Mouse (Mus musculus) CH12.LX (cell line): ENCODE results near the gene Unc119b. TPM values are rescaled to one million over a fixed set of nuclear protein-coding genes. Genes with fewer than 3 reads are reported as not detected.

Experiments
- DNase-seq: peaks from one replicate; pipeline ENCODE4 v3.0.0-alpha.2; 2013; ENCODE audit errors: extremely low read depth
- H3K27ac ChIP-seq: 2 replicates; pipeline ENCODE4 v1.5.1; 2012; ENCODE audit warnings: low read depth, mild to moderate bottlenecking, control low read depth, moderate library complexity; ENCODE audit not compliant: insufficient read depth
- H3K27me3 ChIP-seq: replicated peaks from 2 replicates; pipeline ENCODE3; 2012; ENCODE audit warnings: inconsistent platforms
- H3K36me3 ChIP-seq, 2 experiments: replicated peaks in 1 of 2; 2 replicates each; pipeline versions ENCODE3 to v1.6.1; 2012; ENCODE audit warnings: inconsistent platforms in 1 of 2, low read length in 1 of 2, mild to moderate bottlenecking in 1 of 2, mixed read lengths in 1 of 2, moderate library complexity in 1 of 2; ENCODE audit not compliant: control insufficient read depth in 1 of 2, insufficient read depth in 1 of 2
- H3K4me1 ChIP-seq, 2 experiments: 2 replicates each; pipeline ENCODE4 v1.6.1; 2012; ENCODE audit warnings: inconsistent platforms in 1 of 2, moderate library complexity in 1 of 2; ENCODE audit not compliant: insufficient read depth in 2 of 2, control insufficient read depth in 1 of 2
- H3K4me2 ChIP-seq: 2 replicates; pipeline ENCODE4 v1.6.1; 2012; ENCODE audit warnings: low read depth, mild to moderate bottlenecking, control low read depth; ENCODE audit not compliant: poor library complexity, insufficient read depth, severe bottlenecking
- H3K4me3 ChIP-seq, 3 experiments: fragments of 150-350 bp in 1 of 3; sonication (generic) in 1 of 3; replicated peaks in 1 of 3; 2 replicates each; pipeline versions ENCODE3 to v1.5.1; 2011 to 2012; ENCODE audit warnings: low read depth in 2 of 3, low read length in 2 of 3, mild to moderate bottlenecking in 2 of 3, moderate library complexity in 2 of 3, control low read depth in 1 of 3, improper control_type of control experiment in 1 of 3, inconsistent platforms in 1 of 3, mixed read lengths in 1 of 3; ENCODE audit not compliant: poor library complexity in 1 of 3
- H3K79me2 ChIP-seq: replicated peaks from 2 replicates; pipeline ENCODE4 v1.6.1; 2012; ENCODE audit warnings: mild to moderate bottlenecking, moderate library complexity; ENCODE audit not compliant: control insufficient read depth, poor library complexity, insufficient read depth, severe bottlenecking; ENCODE audit errors: extremely low read depth
- H3K9ac ChIP-seq: 2 replicates; pipeline ENCODE4 v1.6.1; 2012; ENCODE audit warnings: low read depth, mild to moderate bottlenecking, control low read depth, moderate library complexity; ENCODE audit not compliant: insufficient read depth
- H3K9me3 ChIP-seq: replicated peaks from 2 replicates; pipeline ENCODE3; 2012; ENCODE audit warnings: low read length, inconsistent platforms, mixed read lengths
- CTCF ChIP-seq, 2 experiments: IDR thresholded peaks in 1 of 2; conservative IDR thresholded peaks in 1 of 2; 2 replicates each; pipeline ENCODE4 v1.5.1; 2011 to 2012; ENCODE audit warnings: low read depth in 2 of 2, low read length in 2 of 2, improper control_type of control experiment in 1 of 2, inconsistent platforms in 1 of 2, mild to moderate bottlenecking in 1 of 2, moderate library complexity in 1 of 2
- E2F4 ChIP-seq: IDR thresholded peaks from 2 replicates; pipeline ENCODE4 v1.6.1; 2011; ENCODE audit warnings: low read depth, low read length, improper control_type of control experiment; ENCODE audit not compliant: insufficient replicate concordance
- EP300 ChIP-seq: IDR thresholded peaks from 2 replicates; pipeline ENCODE4 v1.6.1; 2011; ENCODE audit warnings: low read length, improper control_type of control experiment
- ETS1 ChIP-seq: conservative IDR thresholded peaks from 2 replicates; pipeline ENCODE4 v1.6.1; 2012; ENCODE audit warnings: low read depth, mild to moderate bottlenecking, inconsistent platforms, low read length, improper control_type of control experiment, moderate library complexity
- GABPA ChIP-seq: IDR thresholded peaks from 2 replicates; pipeline ENCODE4 v1.6.1; 2012; ENCODE audit warnings: low read depth, low read length, improper control_type of control experiment, inconsistent platforms; ENCODE audit not compliant: insufficient replicate concordance
- IRF4 ChIP-seq: IDR thresholded peaks from 2 replicates; pipeline ENCODE4 v1.6.1; 2014; ENCODE audit warnings: low read depth, mild to moderate bottlenecking, inconsistent platforms, low read length, improper control_type of control experiment
- KAT2A ChIP-seq: IDR thresholded peaks from 2 replicates; pipeline ENCODE4 v1.6.1; 2012; ENCODE audit warnings: low read length, improper control_type of control experiment, inconsistent platforms; ENCODE audit not compliant: insufficient replicate concordance
- MAFK ChIP-seq: IDR thresholded peaks from 2 replicates; pipeline ENCODE4 v1.6.1; 2011; ENCODE audit warnings: low read length, improper control_type of control experiment; ENCODE audit not compliant: insufficient replicate concordance
- MAX ChIP-seq: IDR thresholded peaks from 2 replicates; pipeline ENCODE4 v1.6.1; 2011; ENCODE audit warnings: low read length, improper control_type of control experiment
- MEF2A ChIP-seq: IDR thresholded peaks from 2 replicates; pipeline ENCODE4 v1.6.1; 2014; ENCODE audit warnings: low read depth, mild to moderate bottlenecking, inconsistent platforms, low read length, improper control_type of control experiment, borderline replicate concordance
- NELFE ChIP-seq: IDR thresholded peaks from 2 replicates; pipeline ENCODE4 v1.6.1; 2011; ENCODE audit warnings: low read depth, low read length, improper control_type of control experiment
- PAX5 ChIP-seq: IDR thresholded peaks from 2 replicates; pipeline ENCODE4 v1.6.1; 2012; ENCODE audit warnings: low read length, inconsistent platforms, mixed read lengths
- POLR2A ChIP-seq: IDR thresholded peaks from 2 replicates; pipeline ENCODE4 v1.6.1; 2011; ENCODE audit warnings: low read depth, mild to moderate bottlenecking, improper control_type of control experiment, low read length
- RCOR1 ChIP-seq: conservative IDR thresholded peaks from 2 replicates; pipeline ENCODE4 v1.6.1; 2012; ENCODE audit warnings: low read depth, mild to moderate bottlenecking, inconsistent platforms, low read length, improper control_type of control experiment
- TBP ChIP-seq: conservative IDR thresholded peaks from 2 replicates; pipeline ENCODE4 v1.6.1; 2011; ENCODE audit warnings: low read depth, low read length, improper control_type of control experiment
- TCF12 ChIP-seq: IDR thresholded peaks from 2 replicates; pipeline ENCODE4 v1.6.1; 2014; ENCODE audit warnings: low read depth, mild to moderate bottlenecking, inconsistent platforms, low read length, improper control_type of control experiment
- UBTF ChIP-seq: IDR thresholded peaks from 2 replicates; pipeline ENCODE4 v1.6.1; 2012; ENCODE audit warnings: low read depth, mild to moderate bottlenecking, inconsistent platforms, low read length, improper control_type of control experiment, moderate library complexity
- USF2 ChIP-seq: conservative IDR thresholded peaks from 2 replicates; pipeline ENCODE4 v1.6.1; 2011; ENCODE audit warnings: low read depth, low read length, improper control_type of control experiment
- ZMIZ1 ChIP-seq: IDR thresholded peaks from 2 replicates; pipeline ENCODE4 v1.6.1; 2012; ENCODE audit warnings: low read depth, mild to moderate bottlenecking, inconsistent platforms, low read length, improper control_type of control experiment
- dilution Hi-C: fragments of 300-500 bp; cut with MboI; formaldehyde crosslinking; loops from 2 replicates; pipeline ENCODE4 v1.14.3; 2020; ENCODE audit warnings: low sequenced_read_pairs; ENCODE audit not compliant: extremely low pct_unique_long_range_greater_than_20kb, extremely low pct_ligation_motif_present
- in situ Hi-C: fragments of 300-500 bp; cut with MboI; formaldehyde crosslinking; loops from 3 replicates; pipeline ENCODE4 v1.14.3; 2019; ENCODE audit warnings: low sequenced_read_pairs, low pct_ligation_motif_present, low pct_unique_long_range_greater_than_20kb, mixed read lengths
- polyA plus RNA-seq: library from polyadenylated mRNA; unstranded; fragments of >175 nt; gene quantifications from 2 replicates; pipeline ENCODE4 v1.2.1, GENCODE M21; 2012; ENCODE audit warnings: low read depth; ENCODE audit not compliant: insufficient read length
- total RNA-seq, 2 experiments: library from RNA; depleted of rRNA; stranded (reverse); fragments of 300-350 nt in 1 of 2; fragments of >200 nt in 1 of 2; gene quantifications; 2 replicates each; pipeline ENCODE4 v1.2.3; 2012 to 2014

Unc119b gene
- total and polyA plus RNA-seq, 3 experiments = 13.3 to 22.6 (median 18.4) TPM

DNA sequence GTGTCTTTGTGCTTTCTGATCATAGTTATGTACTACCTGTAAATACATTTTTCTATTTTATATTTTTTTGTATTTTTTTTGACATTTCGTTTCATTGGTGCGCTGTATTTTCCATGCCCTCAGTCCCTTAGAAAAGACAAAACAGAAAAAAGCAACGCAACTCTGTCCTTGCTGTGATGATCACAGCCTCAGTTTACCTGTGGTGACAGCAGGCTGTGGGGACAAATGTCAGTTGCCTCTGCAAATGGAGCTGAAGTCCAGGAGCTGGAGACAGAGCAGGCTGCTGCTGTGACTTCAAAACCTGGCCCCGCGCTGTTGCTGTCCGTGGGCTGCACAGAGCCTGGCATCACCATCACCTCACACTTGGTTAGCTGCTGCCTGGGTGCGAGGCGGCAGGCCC, 36.6 kb downstream of the Unc119b start, which contains the start of gene Gm10401:
Gm10401 (minus strand) TSS at position 101 of the 400 bp plus-strand sequence.
- in situ Hi-C loops = no loop called here
- Histone ChIP-seq H3K4me3 (no peak within 1 kb of the TSS), H3K4me1 (no peaks in the 10 kb centered on the region), H3K4me2 (no peak within 1 kb of the TSS), H3K79me2 (no peaks in the 10 kb centered on the region), H3K27me3 (no peaks in the 10 kb centered on the region), H3K9ac (no peak within 1 kb of the TSS), H3K9me3 (no peaks in the 10 kb centered on the region), H3K36me3 (peaks cover 47 to 85% of the 10 kb centered on the region in 2 experiments), H3K27ac (no peak within 1 kb of the TSS)
- dilution Hi-C loops = no loop called here
- no peak for TF ChIP-seq PAX5
- no peak for TF ChIP-seq POLR2A
- no peak for TF ChIP-seq TCF12
- no peak for TF ChIP-seq MAX
- TF ChIP-seq MEF2A = no peak
- DNase-seq = no peak

DNA sequence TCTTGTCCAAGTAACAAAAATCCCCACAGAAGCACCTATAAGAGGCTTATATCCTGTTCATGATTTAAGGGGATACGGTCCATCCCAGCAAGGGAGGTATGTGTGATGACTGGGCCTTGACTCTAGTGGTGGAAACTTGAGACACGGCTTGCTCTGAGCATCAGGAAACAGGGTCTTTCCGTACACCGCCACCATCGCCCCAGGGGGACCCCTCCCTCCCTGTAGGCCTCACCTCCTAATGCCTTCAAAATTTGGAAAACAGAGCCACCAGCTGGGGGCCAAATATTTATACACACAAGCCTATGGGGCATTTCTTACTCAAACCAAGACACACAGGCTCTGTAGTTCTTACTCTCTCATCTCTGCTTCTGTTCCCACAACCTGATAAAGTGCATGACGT, 43.0 kb downstream of the Unc119b start:
- TF ChIP-seq KAT2A (no peak), USF2 (no peak), CTCF (conservative IDR thresholded peaks at IDR 0.05 in 1 of 2, IDR thresholded peaks at IDR 0.05 in 1 of 2; ENCODE audit: low read depth in 2 of 2, low read length in 2 of 2) (no peak), E2F4 (no peak), UBTF (no peak), RCOR1 (no peak), MAX (no peak), MAFK (no peak), TBP (no peak), NELFE (no peak), IRF4 (no peak), ZMIZ1 (no peak), GABPA (no peak), EP300 (no peak), ETS1 (no peak)
- Histone ChIP-seq H3K4me3 (no peak overlapping the region), H3K4me1 (peaks cover 0 to 10% of the 10 kb centered on the region in 2 experiments; a peak in 1 of 4 replicates), H3K36me3 (peaks cover 56 to 92% of the 10 kb centered on the region in 2 experiments), H3K9me3 (peaks cover 4% of the 10 kb centered on the region), H3K27me3 (no peaks in the 10 kb centered on the region), H3K4me2 (no peak overlapping the region), H3K27ac (no peak overlapping the region), H3K9ac (no peak overlapping the region), H3K79me2 (no peaks in the 10 kb centered on the region)
- no peak for DNase-seq
- dilution Hi-C loops (no loop called here), in situ Hi-C loops (no loop called here)
